Mouse (Mus musculus) telencephalon, adult 2 months (tissue): ENCODE results near the gene Kcnh6.
"Not testable (repeated sequence)": the region's sequence is repeated elsewhere in the genome, so short reads cannot be mapped to it uniquely, and the experiment has no call there.

ENCODE experiments used
- DNase-seq: peaks from one replicate; pipeline ENCODE4 v3.0.0-alpha.2; 2011; ENCODE audit warnings: low read depth, low spot score

Kcnh6 gene

DNA sequence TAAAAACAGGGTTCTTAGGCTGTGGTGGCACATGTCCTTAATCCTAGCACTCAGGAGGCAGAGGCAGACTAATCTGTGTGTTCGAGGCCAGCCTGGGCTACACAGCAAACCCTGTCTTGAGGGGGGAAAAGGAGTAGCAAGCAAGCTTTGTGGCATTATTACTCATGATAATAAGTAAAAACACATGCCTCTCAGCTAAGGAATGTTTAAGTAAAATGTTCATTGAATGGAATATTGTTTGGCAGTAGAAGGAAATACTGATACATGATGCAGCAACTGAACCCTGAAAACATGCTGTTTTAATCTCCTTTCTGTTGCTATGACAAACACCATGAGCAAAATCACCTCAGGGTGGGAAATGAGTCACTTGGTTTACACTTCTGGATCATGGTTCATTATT, 53.4 kb downstream of the Kcnh6 start:
- DNase-seq, result no peak

DNA sequence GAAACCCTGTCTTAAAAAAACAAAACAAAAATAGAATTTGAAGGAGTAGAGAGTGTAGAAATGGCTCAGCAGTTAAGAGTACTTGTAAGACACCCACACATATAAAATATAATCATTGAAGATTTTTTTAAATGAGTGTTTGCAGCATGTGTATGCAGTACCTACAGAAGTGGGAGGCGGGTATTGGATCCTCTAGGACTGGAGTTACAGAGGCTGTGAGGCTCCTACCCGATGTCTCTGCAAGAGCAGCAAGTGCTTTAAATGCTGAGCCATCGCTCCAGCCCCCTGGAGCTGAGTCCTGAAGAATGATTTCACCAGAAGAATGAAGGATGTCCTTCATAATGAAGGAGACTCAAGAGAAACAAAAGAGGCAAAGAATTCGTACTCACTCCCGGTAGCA, 55.8 kb downstream of the Kcnh6 start:
- peak; percentile 40 for DNase-seq

DNA sequence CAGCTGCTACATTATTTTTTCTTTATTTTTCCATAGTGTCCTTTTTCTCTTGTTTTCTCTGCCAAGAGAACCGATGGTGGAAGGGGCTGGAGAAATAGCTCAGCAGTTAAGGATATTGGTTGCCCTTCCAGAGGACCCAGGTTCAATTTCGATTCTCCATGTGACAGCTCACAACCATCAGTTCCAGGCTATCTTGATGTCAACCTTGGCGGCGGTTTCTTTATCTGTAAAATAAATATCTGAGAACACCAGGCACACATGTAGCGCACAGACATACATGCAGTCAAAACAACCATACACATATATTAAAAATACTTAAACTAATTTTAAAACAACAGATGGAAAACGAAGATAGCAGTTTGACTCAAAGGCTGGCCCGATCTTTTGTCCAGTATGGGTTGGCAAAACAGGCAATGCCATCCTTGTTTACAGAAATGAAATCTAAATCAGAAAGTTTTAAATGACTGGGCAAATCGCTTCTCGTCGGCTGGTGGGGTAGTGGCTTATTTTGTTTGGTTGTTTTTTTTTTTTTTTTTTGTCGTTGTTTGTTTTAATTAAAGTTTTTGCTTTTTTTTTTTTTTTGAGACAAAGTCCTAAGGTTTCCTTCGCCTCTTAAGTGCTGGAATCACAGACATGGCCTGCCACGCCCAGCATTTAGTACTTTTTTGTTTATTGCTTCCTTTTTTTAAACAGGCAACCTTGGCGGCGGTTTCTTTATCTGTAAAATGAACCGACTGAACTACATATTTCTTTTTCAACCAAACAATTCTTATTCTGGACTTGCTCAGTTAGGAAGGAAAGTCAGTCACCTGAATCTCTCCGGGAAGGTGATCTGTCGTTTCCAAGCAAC, 57.4 kb downstream of the Kcnh6 start:
- DNase-seq, result no peak

DNA sequence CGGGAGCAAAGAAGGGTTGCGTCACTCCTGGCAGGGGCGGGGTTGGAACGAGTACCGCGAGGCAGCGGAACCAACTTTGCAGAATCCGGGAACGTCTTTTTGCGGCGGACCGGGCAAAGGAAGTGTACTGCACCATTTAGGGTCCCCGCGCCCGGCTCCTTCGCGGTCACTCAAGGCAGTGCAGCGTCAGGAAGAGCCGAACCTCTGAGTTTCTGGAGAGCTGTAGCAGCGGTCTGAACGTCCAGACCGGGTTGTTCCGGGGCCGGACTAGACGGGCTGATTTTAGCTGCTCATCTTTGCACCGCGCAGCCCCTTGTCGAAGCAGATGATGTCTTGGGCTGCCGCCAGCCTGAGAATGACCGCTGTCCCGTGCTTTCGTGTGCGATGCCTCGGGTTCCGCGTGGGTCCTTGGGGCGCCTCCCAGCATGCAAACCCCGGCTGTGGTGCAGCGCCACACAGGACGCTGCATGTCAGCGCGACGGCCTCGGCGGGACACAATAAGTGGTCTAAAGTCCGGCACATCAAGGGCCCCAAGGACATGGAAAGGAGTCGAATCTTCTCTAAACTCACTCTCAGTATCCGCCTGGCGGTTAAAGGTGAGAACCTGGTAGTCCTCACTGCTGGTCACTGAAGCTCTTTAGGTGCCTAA, 58.1 kb downstream of the Kcnh6 start, which contains the start of gene Taco1:
Gene Taco1, plus strand, starts transcription at position 139 of the 649 bp plus-strand sequence.
- DNase-seq, result peak; percentile 94

DNA sequence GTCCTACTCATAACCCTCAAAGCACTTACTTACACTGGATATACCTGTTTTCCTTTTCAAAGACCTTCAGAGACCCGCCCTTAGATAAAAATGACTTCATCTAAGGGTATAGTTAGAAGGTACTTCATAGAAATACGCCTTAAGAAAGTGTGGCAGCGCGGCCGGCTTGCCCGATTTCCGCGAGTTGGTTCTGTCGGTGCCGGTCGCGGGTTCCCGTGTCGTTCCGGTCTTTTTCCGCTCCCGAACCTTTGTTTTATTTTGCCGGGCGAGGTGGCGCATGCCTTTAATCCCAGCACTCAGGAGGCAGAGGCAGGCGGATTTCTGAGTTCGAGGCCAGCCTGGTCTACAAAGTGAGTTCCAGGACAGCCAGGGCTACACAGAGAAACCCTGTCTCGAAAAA, 58.7 kb downstream of the Kcnh6 start:
- DNase-seq, result not testable (repeated sequence)

DNA sequence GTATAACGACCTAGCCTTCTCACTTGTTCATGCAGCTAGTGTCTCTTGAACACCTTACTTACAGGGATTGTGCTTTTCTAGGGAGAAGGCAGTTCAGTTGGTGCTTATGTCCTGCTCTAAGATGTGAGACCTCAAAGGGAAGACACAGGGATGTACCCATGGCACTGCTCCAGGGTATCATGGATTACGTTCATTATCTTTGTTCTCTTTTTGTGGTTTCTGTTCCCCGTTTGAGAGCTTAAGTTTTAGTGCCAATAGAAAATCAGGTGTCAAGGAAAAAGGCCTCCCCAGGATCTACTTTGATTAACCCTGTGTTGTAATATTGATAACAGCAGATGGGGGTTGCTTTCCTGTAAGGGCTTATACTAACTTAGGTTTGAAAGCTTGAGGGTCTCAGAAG, 65.8 kb downstream of the Kcnh6 start:
- DNase-seq, result no peak

DNA sequence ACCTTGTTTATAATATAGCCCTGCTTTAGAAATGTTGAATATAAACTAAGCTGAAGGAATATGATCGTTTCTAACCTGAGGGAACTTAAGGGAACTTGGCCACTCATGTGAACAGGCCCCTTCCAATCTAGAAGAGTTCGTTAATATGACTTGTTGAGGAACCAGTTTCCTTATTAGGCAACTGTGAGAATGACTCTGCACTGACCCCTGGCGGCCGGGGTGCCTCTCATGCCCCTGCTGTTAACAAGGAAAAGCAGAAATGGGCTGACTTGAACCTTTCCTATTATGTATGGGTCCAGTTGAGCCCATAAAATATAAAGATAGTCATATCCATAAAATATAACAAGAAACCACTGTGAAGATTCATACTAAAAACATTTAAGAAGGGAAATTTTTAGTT, 68.4 kb downstream of the Kcnh6 start:
- DNase-seq, result no peak
